Mouse (Mus musculus) stomach, embryonic 15.5 days (tissue): ENCODE measurements at regions not wholly inside any gene's neighbourhood (a gene's known extent, or its start where the extent isn't known, plus 50 kb on each side); places are given as distances from the start of the nearest gene placed in this dataset.

ENCODE experiments used
- ATAC-seq: fragments of 200-750 bp; cut with Nextera tagmentation; 2 replicates; pipeline ENCODE4 v1.8.0; 2017; ENCODE audit warnings: low read depth, moderate number of reproducible peaks, moderate TSS enrichment; ENCODE audit not compliant: insufficient read depth, low FRiP score
- H3K27ac ChIP-seq: fragments of 300-500 bp; sonication (generic); 2 replicates; pipeline ENCODE4 v1.5.1; 2015; ENCODE audit warnings: mild to moderate bottlenecking, inconsistent platforms
- H3K27me3 ChIP-seq: fragments of 300-500 bp; sonication (generic); replicated peaks from 2 replicates; pipeline ENCODE4 v1.6.1; 2015; ENCODE audit warnings: inconsistent platforms
- H3K36me3 ChIP-seq: fragments of 300-500 bp; sonication (generic); 2 replicates; pipeline ENCODE4 v1.6.1; 2015; ENCODE audit warnings: inconsistent platforms
- H3K4me1 ChIP-seq: fragments of 300-500 bp; sonication (generic); 2 replicates; pipeline ENCODE4 v1.6.1; 2015; ENCODE audit warnings: inconsistent platforms
- H3K4me2 ChIP-seq: fragments of 300-500 bp; sonication (generic); 2 replicates; pipeline ENCODE4 v1.6.1; 2015; ENCODE audit warnings: mild to moderate bottlenecking, inconsistent platforms
- H3K4me3 ChIP-seq: fragments of 300-500 bp; sonication (generic); replicated peaks from 2 replicates; pipeline ENCODE4 v1.5.1; 2015; ENCODE audit warnings: inconsistent platforms
- H3K9ac ChIP-seq: fragments of 300-500 bp; sonication (generic); 2 replicates; pipeline ENCODE4 v1.6.1; 2015; ENCODE audit warnings: inconsistent platforms
- H3K9me3 ChIP-seq: fragments of 300-500 bp; sonication (generic); 2 replicates; pipeline ENCODE4 v1.6.1; 2016; ENCODE audit warnings: inconsistent platforms
- WGBS: fragments of 180-500 bp; shearing (Covaris S2); methylation state at CpG from one replicate; pipeline ENCODE4 v1.1.7; 2015; 5-methylcytosine and 5-hydroxymethylcytosine counted together

- Histone ChIP-seq H3K4me3 (no peak overlapping the region), H3K9ac (no peak overlapping the region), H3K9me3 (no peaks in the 10 kb centered on the region), H3K4me1 (no peaks in the 10 kb centered on the region), H3K27ac (no peak overlapping the region), H3K4me2 (no peak overlapping the region), H3K36me3 (no peaks in the 10 kb centered on the region), H3K27me3 (no peaks in the 10 kb centered on the region)
- no peak for ATAC-seq
- 28% methylated on average over 11 of the region's 11 CpGs for WGBS
Measured at GRCm38 (mm10) chr9:43660896-43661563, 82.8 kb upstream of the Nectin1 start.

GRCm38 (mm10) chr9:43661646-43662045 is 82.1 kb upstream of the Nectin1 start:
- ATAC-seq: no peak
- Histone ChIP-seq H3K27me3 (no peaks in the 10 kb centered on the region), H3K9me3 (no peaks in the 10 kb centered on the region), H3K27ac (no peak overlapping the region), H3K4me3 (no peak overlapping the region), H3K4me2 (no peak overlapping the region), H3K4me1 (no peaks in the 10 kb centered on the region), H3K9ac (no peak overlapping the region), H3K36me3 (no peaks in the 10 kb centered on the region)
- WGBS: 62% methylated on average over 6 of the region's 6 CpGs

GRCm38 (mm10) chr9:43667386-43667785 is 76.4 kb upstream of the Nectin1 start:
- H3K27me3 ChIP-seq: no peaks in the 10 kb centered on the region
- H3K9ac ChIP-seq: no peak overlapping the region
- no peaks in the 10 kb centered on the region for H3K36me3 ChIP-seq
- no peak for ATAC-seq
- H3K4me1 ChIP-seq: no peaks in the 10 kb centered on the region
- no peak overlapping the region for H3K4me3 ChIP-seq
- no peaks in the 10 kb centered on the region for H3K9me3 ChIP-seq
- H3K4me2 ChIP-seq: no peak overlapping the region
- WGBS: 77% methylated on average over 6 of the region's 6 CpGs
- H3K27ac ChIP-seq: no peak overlapping the region

- no peak overlapping the region for H3K27ac ChIP-seq
- WGBS: 60% methylated on average over 4 of the region's 4 CpGs
- H3K36me3 ChIP-seq: no peaks in the 10 kb centered on the region
- H3K9me3 ChIP-seq: no peaks in the 10 kb centered on the region
- no peak overlapping the region for H3K4me3 ChIP-seq
- no peak overlapping the region for H3K9ac ChIP-seq
- H3K4me2 ChIP-seq: no peak overlapping the region
- ATAC-seq: no peak
- no peaks in the 10 kb centered on the region for H3K27me3 ChIP-seq
- H3K4me1 ChIP-seq: no peaks in the 10 kb centered on the region
Measured at GRCm38 (mm10) chr9:43667974-43668373, 75.8 kb upstream of the Nectin1 start.

GRCm38 (mm10) chr9:43668731-43669130 is 75.1 kb upstream of the Nectin1 start:
- no peak for ATAC-seq
- no peak overlapping the region for H3K4me3 ChIP-seq
- 65% methylated on average over 7 of the region's 7 CpGs for WGBS

GRCm38 (mm10) chr9:43670563-43670962 is 73.2 kb upstream of the Nectin1 start:
- WGBS: 65% methylated on average over 5 of the region's 5 CpGs
- no peak for ATAC-seq
- no peaks in the 10 kb centered on the region for H3K27me3 ChIP-seq
- H3K27ac ChIP-seq: no peak overlapping the region
- H3K4me3 ChIP-seq: no peak overlapping the region
- H3K4me1 ChIP-seq: no peaks in the 10 kb centered on the region
- H3K9ac ChIP-seq: no peak overlapping the region
- H3K36me3 ChIP-seq: no peaks in the 10 kb centered on the region
- no peaks in the 10 kb centered on the region for H3K9me3 ChIP-seq
- no peak overlapping the region for H3K4me2 ChIP-seq

More at GRCm38 (mm10) chr9:43668731-43669130, 75.1 kb upstream of the Nectin1 start:
- Histone ChIP-seq H3K27me3 (no peaks in the 10 kb centered on the region), H3K9ac (no peak overlapping the region), H3K4me1 (no peaks in the 10 kb centered on the region), H3K9me3 (no peaks in the 10 kb centered on the region), H3K36me3 (no peaks in the 10 kb centered on the region), H3K4me2 (no peak overlapping the region), H3K27ac (no peak overlapping the region)

- H3K4me2 ChIP-seq: no peak overlapping the region
- H3K9ac ChIP-seq: no peak overlapping the region
- H3K27me3 ChIP-seq: no peaks in the 10 kb centered on the region
- no peaks in the 10 kb centered on the region for H3K9me3 ChIP-seq
- no peaks in the 10 kb centered on the region for H3K4me1 ChIP-seq
- no peak overlapping the region for H3K27ac ChIP-seq
- no peak for ATAC-seq
- H3K4me3 ChIP-seq: no peak overlapping the region
- no peaks in the 10 kb centered on the region for H3K36me3 ChIP-seq
- WGBS: 29% methylated on average over 4 of the region's 4 CpGs
Measured at GRCm38 (mm10) chr9:43673171-43673680, 70.6 kb upstream of the Nectin1 start.

- no peak overlapping the region for H3K4me2 ChIP-seq
- H3K9ac ChIP-seq: no peak overlapping the region
- no peak for ATAC-seq
- H3K4me3 ChIP-seq: no peak overlapping the region
- H3K36me3 ChIP-seq: no peaks in the 10 kb centered on the region
- no peaks in the 10 kb centered on the region for H3K4me1 ChIP-seq
- 24% methylated on average over 8 of the region's 8 CpGs for WGBS
- no peak overlapping the region for H3K27ac ChIP-seq
- H3K27me3 ChIP-seq: peaks cover 7% of the 10 kb centered on the region; the same call in 1 of the 2 replicates
- no peaks in the 10 kb centered on the region for H3K9me3 ChIP-seq
Measured at GRCm38 (mm10) chr9:43674321-43674720, 69.5 kb upstream of the Nectin1 start.

GRCm38 (mm10) chr9:43676011-43676410 is 67.8 kb upstream of the Nectin1 start:
- no peak for ATAC-seq
- no peak overlapping the region for H3K4me3 ChIP-seq
- H3K9me3 ChIP-seq: no peaks in the 10 kb centered on the region
- no peaks in the 10 kb centered on the region for H3K4me1 ChIP-seq
- H3K9ac ChIP-seq: no peak overlapping the region
- H3K4me2 ChIP-seq: no peak overlapping the region
- H3K36me3 ChIP-seq: no peaks in the 10 kb centered on the region
- WGBS: 70% methylated on average over 2 of the region's 2 CpGs
- H3K27me3 ChIP-seq: peaks cover 7% of the 10 kb centered on the region; the same call in 1 of the 2 replicates
- H3K27ac ChIP-seq: no peak overlapping the region

- H3K9ac ChIP-seq: no peak overlapping the region
- H3K4me3 ChIP-seq: no peak overlapping the region
- no peaks in the 10 kb centered on the region for H3K36me3 ChIP-seq
- no peak overlapping the region for H3K27ac ChIP-seq
- H3K4me2 ChIP-seq: no peak overlapping the region
- H3K4me1 ChIP-seq: no peaks in the 10 kb centered on the region
- WGBS: 39% methylated on average over 17 of the region's 17 CpGs
- no peaks in the 10 kb centered on the region for H3K9me3 ChIP-seq
- peaks cover 7% of the 10 kb centered on the region; the same call in 1 of the 2 replicates for H3K27me3 ChIP-seq
- no peak for ATAC-seq
Measured at GRCm38 (mm10) chr9:43679331-43679730, 64.5 kb upstream of the Nectin1 start.

- H3K27ac ChIP-seq: no peak overlapping the region
- 70% methylated on average over 3 of the region's 3 CpGs for WGBS
Measured at GRCm38 (mm10) chr9:43681317-43681716, 62.5 kb upstream of the Nectin1 start.

GRCm38 (mm10) chr9:43682102-43682501 is 61.7 kb upstream of the Nectin1 start:
- Histone ChIP-seq H3K4me2 (no peak overlapping the region), H3K27ac (no peak overlapping the region), H3K9ac (no peak overlapping the region), H3K36me3 (no peaks in the 10 kb centered on the region), H3K4me3 (no peak overlapping the region), H3K4me1 (no peaks in the 10 kb centered on the region), H3K27me3 (peaks cover 7% of the 10 kb centered on the region; the same call in 1 of the 2 replicates), H3K9me3 (no peaks in the 10 kb centered on the region)
- ATAC-seq: no peak
- 56% methylated on average over 5 of the region's 5 CpGs for WGBS

More at GRCm38 (mm10) chr9:43681317-43681716, 62.5 kb upstream of the Nectin1 start:
- Histone ChIP-seq H3K27me3 (peaks cover 7% of the 10 kb centered on the region; the same call in 1 of the 2 replicates), H3K9ac (no peak overlapping the region), H3K4me1 (no peaks in the 10 kb centered on the region), H3K4me3 (no peak overlapping the region), H3K9me3 (no peaks in the 10 kb centered on the region), H3K36me3 (no peaks in the 10 kb centered on the region), H3K4me2 (no peak overlapping the region)
- no peak for ATAC-seq
